Mouse (Mus musculus) lung, embryonic 16.5 days (tissue): Measurements from ENCODE around the gene Tmigd1. TPM values are rescaled to one million over a fixed set of nuclear protein-coding genes. Genes with fewer than 3 reads are reported as not detected.

ENCODE experiments used
- ATAC-seq: fragments of 200-750 bp; cut with Nextera tagmentation; 2 replicates; pipeline ENCODE4 v1.8.0; 2017; ENCODE audit warnings: low read depth, mild to moderate bottlenecking, moderate library complexity
- H3K27ac ChIP-seq: fragments of 300-500 bp; sonication (generic); 2 replicates; pipeline ENCODE4 v1.5.1; 2014; ENCODE audit warnings: mild to moderate bottlenecking, control low read depth, low read length
- H3K27me3 ChIP-seq: fragments of 300-500 bp; sonication (generic); 2 replicates; pipeline ENCODE4 v1.6.1; 2014; ENCODE audit warnings: low read depth, low read length, mixed read lengths; ENCODE audit not compliant: control insufficient read depth, insufficient read depth
- H3K36me3 ChIP-seq: fragments of 300-500 bp; sonication (generic); 2 replicates; pipeline ENCODE4 v1.6.1; 2014; ENCODE audit warnings: low read length; ENCODE audit not compliant: control insufficient read depth, insufficient read depth
- H3K4me1 ChIP-seq: fragments of 300-500 bp; sonication (generic); replicated peaks from 2 replicates; pipeline ENCODE4 v1.6.1; 2014; ENCODE audit warnings: low read length, mixed read lengths; ENCODE audit not compliant: control insufficient read depth, insufficient read depth
- H3K4me2 ChIP-seq: fragments of 300-500 bp; sonication (generic); 2 replicates; pipeline ENCODE4 v1.6.1; 2014; ENCODE audit warnings: low read depth, low read length, control low read depth
- H3K4me3 ChIP-seq: fragments of 300-500 bp; sonication (generic); 2 replicates; pipeline ENCODE4 v1.5.1; 2014; ENCODE audit warnings: mild to moderate bottlenecking, low read length, control low read depth
- H3K9ac ChIP-seq: fragments of 300-500 bp; sonication (generic); 2 replicates; pipeline ENCODE4 v1.6.1; 2014; ENCODE audit warnings: low read length, control low read depth
- H3K9me3 ChIP-seq: fragments of 300-500 bp; sonication (generic); 2 replicates; pipeline ENCODE4 v1.6.1; 2016; ENCODE audit warnings: low read length; ENCODE audit not compliant: control insufficient read depth
- WGBS: fragments of 180-500 bp; shearing (Covaris S2); extraction: QIAGEN DNeasy Blood & Tissue Kit; methylation state at CpG from one replicate; pipeline ENCODE4 v1.1.7; 2014; 5-methylcytosine and 5-hydroxymethylcytosine counted together
- polyA plus RNA-seq: library from polyadenylated mRNA; unstranded; fragments of >200 nt; fragmentation: Nextera tagmentation; extraction: Ambion mirVana; gene quantifications from 2 replicates; pipeline ENCODE4 v1.2.1, GENCODE M21; 2015

Gene Tmigd1
- polyA plus RNA-seq, 1 experiment from 2014 or later: 0.11 TPM

- Histone ChIP-seq H3K9me3 (no peaks in the 10 kb centered on the region), H3K4me1 (peaks cover 37% of the 10 kb centered on the region), H3K36me3 (no peaks in the 10 kb centered on the region), H3K27ac (peak overlapping the region; percentile 81), H3K27me3 (no peaks in the 10 kb centered on the region), H3K4me3 (no peak overlapping the region), H3K4me2 (no peak overlapping the region), H3K9ac (no peak overlapping the region)
- 21% methylated on average over 6 of the region's 6 CpGs for WGBS
- peak; percentile 84 for ATAC-seq
These were observed 5.6 kb upstream of the Tmigd1 start for GRCm38 (mm10) chr11:76896360-76896759.

- peak overlapping the region; percentile 81 for H3K27ac ChIP-seq
- no peaks in the 10 kb centered on the region for H3K27me3 ChIP-seq
- no peak overlapping the region for H3K4me2 ChIP-seq
- no peak overlapping the region for H3K9ac ChIP-seq
- ATAC-seq: no peak
- WGBS: 18% methylated on average over 1 of the region's 1 CpGs
- H3K9me3 ChIP-seq: no peaks in the 10 kb centered on the region
- H3K4me3 ChIP-seq: no peak overlapping the region
- no peaks in the 10 kb centered on the region for H3K36me3 ChIP-seq
- H3K4me1 ChIP-seq: peaks cover 37% of the 10 kb centered on the region
These were observed 4.8 kb upstream of the Tmigd1 start for GRCm38 (mm10) chr11:76897126-76897525.

GRCm38 (mm10) chr11:76897871-76898270 is 4.1 kb upstream of the Tmigd1 start:
- whole genome bisulfite sequencing: 42% methylated on average over 3 of the region's 3 CpGs
- H3K4me1 ChIP-seq: peaks cover 35% of the 10 kb centered on the region

GRCm38 (mm10) chr11:76898751-76899150 is 3.2 kb upstream of the Tmigd1 start:
- 70% methylated on average over 3 of the region's 3 CpGs for WGBS
- H3K4me2 ChIP-seq: no peak overlapping the region
- H3K27ac ChIP-seq: 0 out of 2 replicates have a peak overlapping the region, but pooled peaks have one; percentile 73

More at GRCm38 (mm10) chr11:76897871-76898270, 4.1 kb upstream of the Tmigd1 start:
- no peaks in the 10 kb centered on the region for H3K9me3 ChIP-seq
- H3K9ac ChIP-seq: no peak overlapping the region
- no peak for ATAC-seq
- no peaks in the 10 kb centered on the region for H3K27me3 ChIP-seq
- H3K4me2 ChIP-seq: no peak overlapping the region
- no peak overlapping the region for H3K4me3 ChIP-seq
- H3K36me3 ChIP-seq: no peaks in the 10 kb centered on the region
- peak overlapping the region; percentile 73 for H3K27ac ChIP-seq

GRCm38 (mm10) chr11:76899758-76900738 is 1.9 kb upstream of the Tmigd1 start:
- peaks cover 25% of the 10 kb centered on the region for H3K4me1 ChIP-seq
- 56% methylated on average over 5 of the region's 5 CpGs for WGBS
- no peak overlapping the region for H3K27ac ChIP-seq
- H3K9ac ChIP-seq: no peak overlapping the region
- H3K4me3 ChIP-seq: no peak overlapping the region
- H3K9me3 ChIP-seq: no peaks in the 10 kb centered on the region
- no peaks in the 10 kb centered on the region for H3K36me3 ChIP-seq
- H3K4me2 ChIP-seq: no peak overlapping the region
- no peaks in the 10 kb centered on the region for H3K27me3 ChIP-seq
- ATAC-seq: no peak

More at GRCm38 (mm10) chr11:76898751-76899150, 3.2 kb upstream of the Tmigd1 start:
- no peak overlapping the region for H3K4me3 ChIP-seq
- no peaks in the 10 kb centered on the region for H3K36me3 ChIP-seq
- H3K9ac ChIP-seq: no peak overlapping the region
- no peak for ATAC-seq
- H3K27me3 ChIP-seq: no peaks in the 10 kb centered on the region
- peaks cover 28% of the 10 kb centered on the region for H3K4me1 ChIP-seq
- no peaks in the 10 kb centered on the region for H3K9me3 ChIP-seq

- no peaks in the 10 kb centered on the region for H3K36me3 ChIP-seq
- peaks cover 6% of the 10 kb centered on the region; the same call in 1 of the 2 replicates for H3K4me1 ChIP-seq
- no peak overlapping the region for H3K27ac ChIP-seq
- H3K4me2 ChIP-seq: no peak overlapping the region
- H3K9me3 ChIP-seq: no peaks in the 10 kb centered on the region
- 82% methylated on average over 2 of the region's 2 CpGs for WGBS
- H3K9ac ChIP-seq: no peak overlapping the region
- no peaks in the 10 kb centered on the region for H3K27me3 ChIP-seq
- H3K4me3 ChIP-seq: no peak overlapping the region
- ATAC-seq: no peak
These were observed 2.4 kb downstream of the Tmigd1 start for GRCm38 (mm10) chr11:76904340-76904739.

- Histone ChIP-seq H3K36me3 (no peaks in the 10 kb centered on the region), H3K4me3 (no peak overlapping the region), H3K9ac (no peak overlapping the region), H3K27me3 (no peaks in the 10 kb centered on the region), H3K4me2 (no peak overlapping the region), H3K4me1 (peaks cover 17% of the 10 kb centered on the region; the same call in 1 of the 2 replicates), H3K9me3 (no peaks in the 10 kb centered on the region), H3K27ac (no peak overlapping the region)
- WGBS: 80% methylated on average over 7 of the region's 7 CpGs
- ATAC-seq: no peak
These were observed 6.7 kb downstream of the Tmigd1 start for GRCm38 (mm10) chr11:76908651-76909050.

- H3K4me3 ChIP-seq: no peak overlapping the region
- peaks cover 22% of the 10 kb centered on the region; the same call in 1 of the 2 replicates for H3K4me1 ChIP-seq
- ATAC-seq: peak; percentile 86
- H3K4me2 ChIP-seq: no peak overlapping the region
- H3K9ac ChIP-seq: no peak overlapping the region
- H3K9me3 ChIP-seq: no peaks in the 10 kb centered on the region
- no peaks in the 10 kb centered on the region for H3K27me3 ChIP-seq
- peak overlapping the region; percentile 56 for H3K27ac ChIP-seq
- no peaks in the 10 kb centered on the region for H3K36me3 ChIP-seq
- WGBS: 23% methylated on average over 3 of the region's 3 CpGs
These were observed 9.5 kb downstream of the Tmigd1 start for GRCm38 (mm10) chr11:76911325-76912054.

GRCm38 (mm10) chr11:76912055-76912395 is 10.1 kb downstream of the Tmigd1 start:
- Histone ChIP-seq H3K36me3 (no peaks in the 10 kb centered on the region), H3K27ac (peak overlapping the region; percentile 56), H3K4me1 (peaks cover 26% of the 10 kb centered on the region), H3K9me3 (no peaks in the 10 kb centered on the region), H3K4me3 (no peak overlapping the region), H3K4me2 (no peak overlapping the region), H3K27me3 (no peaks in the 10 kb centered on the region), H3K9ac (no peak overlapping the region; the same call in 1 of the 2 replicates)
- ATAC-seq: peak; percentile 70
- 28% methylated on average over 7 of the region's 7 CpGs for WGBS
